Mouse (Mus musculus): ENCODE measurements at regions not wholly inside any gene's neighbourhood (a gene's known extent, or its start where the extent isn't known, plus 50 kb on each side); places are given as distances from the start of the nearest gene placed in this dataset.

- DNase-seq (ENCODE audit: low read depth, low spot score) = peak; percentile 30
Observed at GRCm38 (mm10) chr5:62545785-62546184, 220.2 kb downstream of the Arap2 start.

- no peak for DNase-seq (ENCODE audit: low read depth, low spot score)
Observed at GRCm38 (mm10) chr5:62539304-62539703, 226.7 kb downstream of the Arap2 start.

- peak; percentile 1 for DNase-seq (ENCODE audit: low read depth, low spot score)
Observed at GRCm38 (mm10) chr5:62511827-62512226, 254.1 kb downstream of the Arap2 start.

DNA sequence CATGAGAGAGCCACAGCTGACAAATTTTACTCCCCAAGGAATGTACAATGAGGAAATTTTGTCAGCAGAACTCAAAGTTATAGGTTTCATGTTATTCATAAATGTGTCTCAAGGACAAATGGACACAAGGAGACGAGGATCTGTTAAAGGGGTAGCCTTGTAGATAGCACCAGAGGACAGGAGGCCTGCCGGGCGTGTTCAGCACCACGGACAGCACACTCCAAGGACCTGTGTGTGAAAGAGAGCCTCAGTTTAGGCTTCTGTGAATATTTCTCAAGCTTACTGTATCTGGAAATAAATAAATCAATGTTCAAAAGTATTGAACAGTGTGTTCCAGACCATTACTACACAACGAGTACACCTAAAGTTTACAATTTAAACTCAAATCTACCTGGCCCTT lies 282.4 kb downstream of the Arap2 start:
- no peak for DNase-seq (ENCODE audit: low read depth, low spot score)

DNA sequence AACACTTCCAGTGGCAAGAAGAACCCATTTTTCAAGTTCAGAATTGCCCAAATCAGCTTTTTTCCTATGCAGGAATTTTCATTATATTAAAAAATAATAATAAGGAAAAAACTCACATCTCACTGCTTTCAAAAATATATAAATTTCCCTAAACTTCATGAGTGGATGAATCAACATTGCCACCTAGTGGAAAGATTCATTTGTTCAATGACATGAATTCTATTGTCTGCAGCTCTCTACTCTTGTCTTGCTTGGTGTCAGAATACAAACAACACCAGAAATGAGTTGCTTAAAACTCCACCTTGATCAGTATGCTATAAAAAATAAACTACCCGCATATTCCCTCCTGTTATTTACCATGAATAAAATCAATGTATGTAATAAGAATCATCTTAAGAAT lies 285.0 kb downstream of the Arap2 start:
- DNase-seq (ENCODE audit: low read depth, low spot score) = peak; percentile 58

GRCm38 (mm10) chr5:62473412-62473811 lies 292.5 kb downstream of the Arap2 start:
- DNase-seq (ENCODE audit: low read depth, low spot score) = peak; percentile 1

GRCm38 (mm10) chr5:62466802-62467201 lies 299.2 kb downstream of the Arap2 start:
- peak; percentile 32 for DNase-seq (ENCODE audit: low read depth, low spot score)

DNA sequence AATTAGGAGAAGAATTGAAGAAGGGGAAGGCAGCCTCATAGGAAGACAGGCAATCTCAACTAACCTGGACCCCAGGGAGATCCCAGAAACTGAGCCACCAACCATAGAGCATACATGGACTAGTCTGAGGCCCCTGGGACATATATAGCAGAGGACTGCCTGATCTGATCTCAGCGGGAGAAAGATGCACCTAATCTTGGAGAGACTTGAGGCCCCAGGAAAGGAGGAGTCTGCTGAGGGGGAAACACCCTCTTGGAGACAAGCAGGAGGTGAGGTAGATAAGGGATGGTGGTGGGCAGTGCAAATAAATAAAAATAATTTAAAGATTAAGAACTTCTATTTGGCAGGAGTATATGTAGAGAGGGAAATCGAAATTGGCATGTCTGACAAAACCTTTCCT lies 303.4 kb downstream of the Arap2 start:
- DNase-seq (ENCODE audit: low read depth, low spot score) = no peak
